Mouse (Mus musculus): ENCODE results near the gene Vps16.

Gene Vps16

GRCm38 (mm10) chr2:130421781-130422620 lies 2.1 kb upstream of the Vps16 start:
- DNase-seq (ENCODE audit: low read depth, low spot score): no peak

- DNase-seq (ENCODE audit: low read depth, low spot score): peak; percentile 70
Observed at GRCm38 (mm10) chr2:130423397-130424125, 578 bp upstream of the Vps16 start.

GRCm38 (mm10) chr2:130425112-130425511 lies 973 bp downstream of the Vps16 start:
- no peak for DNase-seq (ENCODE audit: low read depth, low spot score)

GRCm38 (mm10) chr2:130429851-130430250 lies 5.7 kb downstream of the Vps16 start:
- no peak for DNase-seq (ENCODE audit: low read depth, low spot score)

GRCm38 (mm10) chr2:130430484-130430883 lies 6.3 kb downstream of the Vps16 start:
- DNase-seq (ENCODE audit: low read depth, low spot score): no peak

- DNase-seq (ENCODE audit: low read depth, low spot score): no peak
Observed at GRCm38 (mm10) chr2:130432157-130432556, 8.0 kb downstream of the Vps16 start.

- DNase-seq (ENCODE audit: low read depth, low spot score): no peak
Observed at GRCm38 (mm10) chr2:130433152-130433551, 9.0 kb downstream of the Vps16 start.

- DNase-seq (ENCODE audit: low read depth, low spot score): no peak
Observed at GRCm38 (mm10) chr2:130436769-130437168, 12.6 kb downstream of the Vps16 start.

GRCm38 (mm10) chr2:130438861-130439260 lies 14.7 kb downstream of the Vps16 start:
- DNase-seq (ENCODE audit: low read depth, low spot score): no peak

- no peak for DNase-seq (ENCODE audit: low read depth, low spot score)
Observed at GRCm38 (mm10) chr2:130439840-130440480, 15.8 kb downstream of the Vps16 start.

GRCm38 (mm10) chr2:130442162-130442561 lies 18.0 kb downstream of the Vps16 start:
- DNase-seq (ENCODE audit: low read depth, low spot score): no peak

- DNase-seq (ENCODE audit: low read depth, low spot score): no peak
Observed at GRCm38 (mm10) chr2:130448449-130448848, 24.3 kb downstream of the Vps16 start.

GRCm38 (mm10) chr2:130449021-130449793 lies 25.1 kb downstream of the Vps16 start:
- peak; percentile 13 for DNase-seq (ENCODE audit: low read depth, low spot score)

GRCm38 (mm10) chr2:130449794-130450433 lies 25.8 kb downstream of the Vps16 start, which contains the start of gene Ptpra:
Gene Ptpra (plus strand): TSS chr2:130450278.
- DNase-seq (ENCODE audit: low read depth, low spot score): peak; percentile 84

GRCm38 (mm10) chr2:130450434-130450796 lies 26.3 kb downstream of the Vps16 start:
- no peak for DNase-seq (ENCODE audit: low read depth, low spot score)

- DNase-seq (ENCODE audit: low read depth, low spot score): no peak
Observed at GRCm38 (mm10) chr2:130451086-130451726, 27.1 kb downstream of the Vps16 start.

GRCm38 (mm10) chr2:130451727-130452090 lies 27.6 kb downstream of the Vps16 start:
- DNase-seq (ENCODE audit: low read depth, low spot score): no peak

GRCm38 (mm10) chr2:130452266-130452665 lies 28.1 kb downstream of the Vps16 start:
- no peak for DNase-seq (ENCODE audit: low read depth, low spot score)

- DNase-seq (ENCODE audit: low read depth, low spot score): no peak
Observed at GRCm38 (mm10) chr2:130453421-130453820, 29.3 kb downstream of the Vps16 start.

- no peak for DNase-seq (ENCODE audit: low read depth, low spot score)
Observed at GRCm38 (mm10) chr2:130454748-130455370, 30.7 kb downstream of the Vps16 start.

Data from embryo, embryonic 11.5 days (tissue).